Mouse (Mus musculus): ENCODE results near the gene Cachd1.
A peak's percentile ranks its signal among the peaks of the same experiment; 100 is the strongest.

Gene Cachd1

DNA sequence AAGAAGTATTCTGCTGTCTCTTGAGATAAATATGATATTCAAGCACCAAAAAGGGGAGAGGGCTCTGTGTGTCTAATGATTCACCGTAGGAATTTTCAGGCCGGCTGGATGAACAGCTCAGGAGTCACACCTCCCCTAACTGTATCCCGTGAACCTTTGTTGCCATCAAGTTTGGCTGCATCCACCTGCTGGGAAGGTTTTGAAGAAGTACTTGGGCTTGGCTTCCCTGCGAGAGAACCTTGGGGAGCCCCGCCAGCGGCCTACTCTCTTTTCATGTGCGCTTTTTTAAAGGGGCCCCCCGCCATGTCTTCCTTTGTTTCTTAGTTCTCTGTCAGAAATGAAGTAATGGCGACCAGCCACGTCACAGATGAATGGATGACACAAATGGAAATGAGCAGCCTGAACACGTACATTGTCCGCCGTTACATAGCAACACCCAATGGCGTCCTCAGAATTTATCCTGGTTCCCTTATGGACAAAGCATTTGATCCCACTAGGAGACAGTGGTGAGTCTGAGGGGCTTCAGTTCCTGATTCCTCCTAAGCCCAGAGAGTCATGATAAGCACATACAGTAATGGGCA is 198.1 kb downstream of the Cachd1 start:
- Histone ChIP-seq H3K36me3 (ENCODE audit: insufficient read depth, low read length) (no peaks in the 10 kb centered on the region), H3K27me3 (ENCODE audit: insufficient read depth, low read length) (no peaks in the 10 kb centered on the region), H3K4me1 (replicated peaks; ENCODE audit: low read depth, low read length) (0 out of 2 replicates have a peak, but pooled peaks cover 2% of the 10 kb centered on the region), H3K4me3 (replicated peaks; ENCODE audit: low read length) (no peak overlapping the region), H3K9me3 (ENCODE audit: low read length) (no peaks in the 10 kb centered on the region; the same call in 1 of the 2 replicates)
- TF ChIP-seq CTCF (conservative IDR thresholded peaks at IDR 0.05; ENCODE audit: low read length) (no peak), POU5F1 (IDR thresholded peaks at IDR 0.05; ENCODE audit: borderline replicate concordance, low read length) (no peak), NANOG (IDR thresholded peaks at IDR 0.05; ENCODE audit: borderline replicate concordance, low read length) (no peak)

GRCm38 (mm10) chr4:100977522-100977921 is 201.0 kb downstream of the Cachd1 start:
- Histone ChIP-seq H3K4me1 (replicated peaks; ENCODE audit: low read depth, low read length) (0 out of 2 replicates have a peak, but pooled peaks cover 2% of the 10 kb centered on the region), H3K4me3 (replicated peaks; ENCODE audit: low read length) (no peak overlapping the region), H3K27me3 (ENCODE audit: insufficient read depth, low read length) (no peaks in the 10 kb centered on the region), H3K9me3 (ENCODE audit: low read length) (no peaks in the 10 kb centered on the region; the same call in 1 of the 2 replicates), H3K36me3 (ENCODE audit: insufficient read depth, low read length) (no peaks in the 10 kb centered on the region)
- TF ChIP-seq POU5F1 (IDR thresholded peaks at IDR 0.05; ENCODE audit: borderline replicate concordance, low read length) = no peak
- TF ChIP-seq CTCF (conservative IDR thresholded peaks at IDR 0.05; ENCODE audit: low read length) = 0 out of 2 replicates have a peak, but pooled peaks have one; percentile 6
- no peak for TF ChIP-seq NANOG (IDR thresholded peaks at IDR 0.05; ENCODE audit: borderline replicate concordance, low read length)

DNA sequence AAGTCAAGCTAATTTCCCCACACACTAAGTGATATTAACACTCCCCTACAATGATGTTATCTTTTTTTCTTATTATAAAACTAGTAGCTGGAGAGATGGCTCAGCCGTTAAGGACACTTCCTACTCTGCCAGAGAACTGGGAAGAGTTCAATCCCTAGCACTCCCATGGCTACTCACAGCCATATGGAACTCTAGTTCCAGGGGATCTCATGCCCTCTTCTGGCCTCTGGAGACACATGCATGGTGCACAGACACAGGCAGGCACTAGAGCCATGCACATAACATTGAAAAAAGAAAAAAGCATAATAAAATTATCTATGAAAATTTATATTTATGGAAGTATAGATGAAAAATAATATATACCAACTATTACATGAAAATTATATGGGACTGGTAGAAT is 210.7 kb downstream of the Cachd1 start:
- no peak overlapping the region for H3K4me3 ChIP-seq (replicated peaks; ENCODE audit: low read length)
- H3K4me1 ChIP-seq (replicated peaks; ENCODE audit: low read depth, low read length) = no peaks in the 10 kb centered on the region
- no peaks in the 10 kb centered on the region for H3K9me3 ChIP-seq (ENCODE audit: low read length)
- TF ChIP-seq CTCF (conservative IDR thresholded peaks at IDR 0.05; ENCODE audit: low read length) (no peak), NANOG (IDR thresholded peaks at IDR 0.05; ENCODE audit: borderline replicate concordance, low read length) (no peak), POU5F1 (IDR thresholded peaks at IDR 0.05; ENCODE audit: borderline replicate concordance, low read length) (no peak)
- H3K36me3 ChIP-seq (ENCODE audit: insufficient read depth, low read length) = no peaks in the 10 kb centered on the region; the same call in 1 of the 2 replicates
- no peaks in the 10 kb centered on the region for H3K27me3 ChIP-seq (ENCODE audit: insufficient read depth, low read length)

DNA sequence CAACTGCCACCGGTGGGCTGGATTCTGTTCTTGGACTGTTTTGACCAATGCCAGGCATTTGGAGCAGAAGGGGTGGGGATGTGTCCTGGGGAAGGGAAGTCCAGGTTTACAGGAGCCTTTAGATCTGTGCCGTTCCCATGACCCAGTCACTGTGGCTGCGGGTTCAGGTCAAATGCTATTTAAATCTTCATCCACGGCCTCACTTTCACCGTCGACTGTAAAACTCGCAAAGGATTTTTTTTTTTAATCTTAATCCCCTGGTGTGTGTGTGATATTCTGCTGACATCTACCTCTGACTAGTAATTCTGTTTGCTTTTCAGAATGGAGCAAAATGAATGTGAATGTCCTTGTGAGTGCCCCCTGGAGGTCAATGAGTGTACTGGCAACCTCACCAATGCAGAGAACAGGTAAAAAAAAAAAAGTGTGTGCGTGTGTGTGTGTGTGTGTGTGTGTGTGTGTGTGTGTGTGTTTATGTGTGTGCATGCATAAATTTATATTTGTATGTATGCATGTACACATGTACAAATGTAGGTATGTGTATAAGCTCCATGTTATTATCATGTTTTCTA is 211.8 kb downstream of the Cachd1 start:
- H3K36me3 ChIP-seq (ENCODE audit: insufficient read depth, low read length) = no peaks in the 10 kb centered on the region; the same call in 1 of the 2 replicates

GRCm38 (mm10) chr4:100990996-100991395 is 214.5 kb downstream of the Cachd1 start:
- TF ChIP-seq POU5F1 (IDR thresholded peaks at IDR 0.05; ENCODE audit: borderline replicate concordance, low read length) (no peak), CTCF (conservative IDR thresholded peaks at IDR 0.05; ENCODE audit: low read length) (no peak), NANOG (IDR thresholded peaks at IDR 0.05; ENCODE audit: borderline replicate concordance, low read length) (no peak)
- Histone ChIP-seq H3K4me1 (replicated peaks; ENCODE audit: low read depth, low read length) (no peaks in the 10 kb centered on the region), H3K36me3 (ENCODE audit: insufficient read depth, low read length) (no peaks in the 10 kb centered on the region; the same call in 1 of the 2 replicates), H3K27me3 (ENCODE audit: insufficient read depth, low read length) (no peaks in the 10 kb centered on the region), H3K4me3 (replicated peaks; ENCODE audit: low read length) (no peak overlapping the region), H3K9me3 (ENCODE audit: low read length) (no peaks in the 10 kb centered on the region)

More for the DNA sequence above, 211.8 kb downstream of the Cachd1 start:
- Histone ChIP-seq H3K9me3 (ENCODE audit: low read length) (no peaks in the 10 kb centered on the region), H3K27me3 (ENCODE audit: insufficient read depth, low read length) (no peaks in the 10 kb centered on the region), H3K4me3 (replicated peaks; ENCODE audit: low read length) (no peak overlapping the region), H3K4me1 (replicated peaks; ENCODE audit: low read depth, low read length) (no peaks in the 10 kb centered on the region)
- TF ChIP-seq NANOG (IDR thresholded peaks at IDR 0.05; ENCODE audit: borderline replicate concordance, low read length) (no peak), CTCF (conservative IDR thresholded peaks at IDR 0.05; ENCODE audit: low read length) (peak; percentile 57)

DNA sequence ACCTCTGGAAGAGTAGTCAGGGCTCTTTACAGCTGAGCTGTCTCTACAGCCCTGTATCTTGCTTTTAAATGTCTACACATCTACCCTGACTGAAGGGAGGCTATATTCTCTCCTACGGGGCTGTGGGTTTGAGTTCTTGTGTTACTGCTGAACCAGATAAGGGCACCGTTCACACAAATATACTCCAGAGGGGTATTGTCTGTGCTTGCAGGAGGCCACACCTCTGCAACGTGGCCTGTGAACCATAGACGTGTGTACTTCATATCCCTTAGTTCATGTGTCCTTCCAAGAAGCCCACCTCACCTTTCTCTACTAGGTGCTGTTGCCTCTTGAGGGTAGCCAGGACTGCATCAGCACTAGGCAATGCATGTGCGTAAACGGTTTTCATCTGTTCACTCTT is 215.6 kb downstream of the Cachd1 start:
- no peaks in the 10 kb centered on the region for H3K27me3 ChIP-seq (ENCODE audit: insufficient read depth, low read length)
- H3K9me3 ChIP-seq (ENCODE audit: low read length) = no peaks in the 10 kb centered on the region
- H3K4me3 ChIP-seq (replicated peaks; ENCODE audit: low read length) = no peak overlapping the region
- TF ChIP-seq POU5F1 (IDR thresholded peaks at IDR 0.05; ENCODE audit: borderline replicate concordance, low read length) (no peak), CTCF (conservative IDR thresholded peaks at IDR 0.05; ENCODE audit: low read length) (no peak), NANOG (IDR thresholded peaks at IDR 0.05; ENCODE audit: borderline replicate concordance, low read length) (no peak)
- H3K4me1 ChIP-seq (replicated peaks; ENCODE audit: low read depth, low read length) = no peaks in the 10 kb centered on the region
- no peaks in the 10 kb centered on the region; the same call in 1 of the 2 replicates for H3K36me3 ChIP-seq (ENCODE audit: insufficient read depth, low read length)

DNA sequence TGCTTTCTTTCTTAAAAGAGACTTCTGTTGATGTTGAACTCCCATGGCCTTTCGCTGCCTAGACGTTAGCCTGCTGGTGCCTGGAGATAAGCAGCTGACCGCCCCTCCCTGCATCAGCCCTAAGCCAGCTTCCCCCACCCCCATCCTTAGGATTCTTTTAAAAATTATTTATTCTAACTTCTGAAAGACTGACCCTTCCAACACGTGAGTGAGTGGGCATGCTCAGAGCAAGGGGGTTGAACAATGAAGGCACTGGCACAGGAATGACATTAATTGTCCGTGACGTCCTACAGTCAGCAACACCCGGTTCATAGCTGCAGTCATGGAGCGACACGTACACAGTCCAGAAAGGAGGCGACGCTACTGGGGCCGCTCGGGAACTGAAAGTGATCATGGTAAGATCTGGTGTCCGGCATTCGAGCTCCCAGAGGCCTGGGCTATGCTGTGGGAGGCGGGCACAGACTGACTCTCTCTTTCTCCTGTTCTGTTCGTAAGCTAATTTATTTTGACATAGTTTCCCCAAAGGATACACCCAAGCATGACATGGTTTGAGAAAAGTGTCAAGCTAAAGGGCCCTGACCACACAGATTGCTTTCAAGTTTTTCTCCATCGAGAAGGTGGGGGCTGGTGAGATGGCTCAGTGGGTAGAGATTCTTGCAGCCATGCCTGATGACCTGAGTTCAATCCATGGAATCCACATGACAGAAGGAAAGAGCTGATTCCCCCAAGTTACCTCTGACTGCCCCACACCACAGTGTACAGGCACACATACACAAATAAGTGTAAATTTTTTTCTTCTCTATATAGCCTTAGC is 218.2 kb downstream of the Cachd1 start:
- Histone ChIP-seq H3K4me3 (replicated peaks; ENCODE audit: low read length) (no peak overlapping the region), H3K9me3 (ENCODE audit: low read length) (no peaks in the 10 kb centered on the region), H3K4me1 (replicated peaks; ENCODE audit: low read depth, low read length) (no peaks in the 10 kb centered on the region), H3K36me3 (ENCODE audit: insufficient read depth, low read length) (no peaks in the 10 kb centered on the region; the same call in 1 of the 2 replicates), H3K27me3 (ENCODE audit: insufficient read depth, low read length) (no peaks in the 10 kb centered on the region)
- TF ChIP-seq POU5F1 (IDR thresholded peaks at IDR 0.05; ENCODE audit: borderline replicate concordance, low read length) = no peak
- TF ChIP-seq NANOG (IDR thresholded peaks at IDR 0.05; ENCODE audit: borderline replicate concordance, low read length) = no peak
- TF ChIP-seq CTCF (conservative IDR thresholded peaks at IDR 0.05; ENCODE audit: low read length) = no peak

- TF ChIP-seq POU5F1 (IDR thresholded peaks at IDR 0.05; ENCODE audit: borderline replicate concordance, low read length) (no peak), CTCF (conservative IDR thresholded peaks at IDR 0.05; ENCODE audit: low read length) (no peak), NANOG (IDR thresholded peaks at IDR 0.05; ENCODE audit: borderline replicate concordance, low read length) (no peak)
Measured at GRCm38 (mm10) chr4:100995617-100996016, 219.1 kb downstream of the Cachd1 start.

More at GRCm38 (mm10) chr4:100995617-100996016, 219.1 kb downstream of the Cachd1 start:
- Histone ChIP-seq H3K27me3 (ENCODE audit: insufficient read depth, low read length) (no peaks in the 10 kb centered on the region), H3K4me1 (replicated peaks; ENCODE audit: low read depth, low read length) (no peaks in the 10 kb centered on the region), H3K9me3 (ENCODE audit: low read length) (no peaks in the 10 kb centered on the region), H3K4me3 (replicated peaks; ENCODE audit: low read length) (no peak overlapping the region), H3K36me3 (ENCODE audit: insufficient read depth, low read length) (no peaks in the 10 kb centered on the region; the same call in 1 of the 2 replicates)
